In the genomic region with DNA sequence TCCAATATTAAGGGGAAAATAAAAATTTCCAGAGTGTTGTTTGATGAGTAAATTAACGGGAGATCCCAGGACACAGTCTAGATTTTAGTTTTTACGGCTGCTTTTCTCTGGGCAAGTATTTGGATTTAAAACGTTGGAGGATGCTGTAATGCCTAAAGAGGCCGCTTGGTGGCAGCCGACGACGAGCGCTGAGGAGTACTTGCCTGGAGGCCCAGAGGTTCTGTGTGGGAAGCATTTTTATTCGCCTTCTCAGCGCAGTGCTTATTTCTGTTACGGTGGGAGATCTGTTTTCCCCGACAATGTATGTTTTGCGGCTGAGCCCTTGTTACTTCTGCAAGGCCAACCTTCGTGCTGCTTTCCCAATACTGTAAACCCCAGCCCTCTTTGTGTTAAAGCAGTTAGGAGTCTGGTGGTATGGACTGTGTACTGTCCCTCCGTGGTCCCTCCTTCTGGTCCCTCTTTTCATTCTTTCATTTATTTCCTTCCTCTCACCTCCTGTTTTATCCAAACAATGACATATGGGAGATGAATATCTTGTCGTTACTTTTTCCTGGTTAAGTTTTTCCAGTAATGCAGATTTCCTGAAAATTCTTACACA, we compare ENCODE assay signal across 8 mouse cellular contexts.
DNase-seq lines count a peak whose midpoint lies in the region; ATAC-seq and TF ChIP-seq lines count a peak whose summit lies in the region.

No protein-coding gene starts in this region.

- DNase-seq in liver, result peak; percentile 52
- peak; percentile 36 to 43 for DNase-seq in gastrocnemius, postnatal 36 days
- DNase-seq in neural tube, embryonic 11.5 days (ENCODE audit: low spot score), result peak; percentile 82

- no peaks in the 10 kb centered on the region for H3K4me1 ChIP-seq in liver, embryonic 12.5 days
- no peaks in the 10 kb centered on the region for H3K4me1 ChIP-seq in kidney, embryonic 14.5 days (ENCODE audit: control insufficient read depth, insufficient read depth, low read length)
- no peaks in the 10 kb centered on the region for H3K4me1 ChIP-seq in limb, embryonic 13.5 days
- no peaks in the 10 kb centered on the region for H3K4me1 ChIP-seq in neural tube, embryonic 11.5 days (ENCODE audit: control insufficient read depth, insufficient read depth, low read length)
- peaks cover 5% of the 10 kb centered on the region for H3K4me1 ChIP-seq in testis, adult 2 months (ENCODE audit: control insufficient read depth, insufficient read depth, low read length)

- no peak overlapping the region for H3K4me3 ChIP-seq in liver, embryonic 12.5 days
- no peak overlapping the region for H3K4me3 ChIP-seq in kidney, embryonic 14.5 days (ENCODE audit: low read length)
- H3K4me3 ChIP-seq in limb, embryonic 13.5 days, result no peak overlapping the region
- H3K4me3 ChIP-seq in neural tube, embryonic 11.5 days (ENCODE audit: low read depth, low read length), result no peak overlapping the region
- H3K4me3 ChIP-seq in testis, adult 2 months (ENCODE audit: control insufficient read depth, low read depth, low read length), result no peak overlapping the region

- no peak overlapping the region for H3K27ac ChIP-seq in liver, embryonic 12.5 days
- H3K27ac ChIP-seq in kidney, embryonic 14.5 days (ENCODE audit: low read depth, low read length), result no peak overlapping the region
- no peak overlapping the region for H3K27ac ChIP-seq in limb, embryonic 13.5 days
- H3K27ac ChIP-seq in neural tube, embryonic 11.5 days (ENCODE audit: low read depth, low read length), result no peak overlapping the region
- H3K27ac ChIP-seq in testis, adult 2 months (ENCODE audit: control insufficient read depth, insufficient read depth, low read depth, low read length), result no peak overlapping the region

- WGBS in liver, embryonic 12.5 days (ENCODE audit: insufficient replicate concordance), result 22% methylated on average over 16 of the region's 16 CpGs
- 13% methylated on average over 16 of the region's 16 CpGs for WGBS in kidney, embryonic 14.5 days
- 9% methylated on average over 16 of the region's 16 CpGs for WGBS in limb, embryonic 13.5 days
- WGBS in neural tube, embryonic 11.5 days, result 20% methylated on average over 16 of the region's 16 CpGs

- no peaks in the 10 kb centered on the region for H3K9me3 ChIP-seq in liver, embryonic 12.5 days (replicated peaks)
- H3K9me3 ChIP-seq in kidney, embryonic 14.5 days (ENCODE audit: control insufficient read depth, low read length), result no peaks in the 10 kb centered on the region
- no peaks in the 10 kb centered on the region for H3K9me3 ChIP-seq in limb, embryonic 13.5 days
- H3K9me3 ChIP-seq in neural tube, embryonic 11.5 days (ENCODE audit: control insufficient read depth, low read length), result no peaks in the 10 kb centered on the region

- no peaks in the 10 kb centered on the region for H3K36me3 ChIP-seq in liver, embryonic 12.5 days
- no peaks in the 10 kb centered on the region for H3K36me3 ChIP-seq in kidney, embryonic 14.5 days (ENCODE audit: control insufficient read depth, insufficient read depth, low read length)
- no peaks in the 10 kb centered on the region for H3K36me3 ChIP-seq in limb, embryonic 13.5 days
- no peaks in the 10 kb centered on the region for H3K36me3 ChIP-seq in neural tube, embryonic 11.5 days (ENCODE audit: control insufficient read depth, insufficient read depth, low read length)
- H3K36me3 ChIP-seq in testis, adult 2 months (ENCODE audit: control insufficient read depth, insufficient read depth, low read length), result no peaks in the 10 kb centered on the region

- no peak for TF ChIP-seq POLR2A in testis, adult 2 months (IDR thresholded peaks at IDR 0.05; ENCODE audit: control insufficient read depth, low read depth, low read length)

- intact Hi-C loops in gastrocnemius, postnatal 36 days (cut with DNase I), result loop anchor here (2.0 kb wide), 1 partner anchor 364 kb away; no protein-coding TSS in a partner anchor

- H3K27me3 ChIP-seq in liver, embryonic 12.5 days (replicated peaks), result no peaks in the 10 kb centered on the region
- no peaks in the 10 kb centered on the region for H3K27me3 ChIP-seq in kidney, embryonic 14.5 days (ENCODE audit: control insufficient read depth, insufficient read depth, low read length)
- peaks cover 7% of the 10 kb centered on the region; the same call in 1 of the 2 replicates for H3K27me3 ChIP-seq in limb, embryonic 13.5 days
- H3K27me3 ChIP-seq in neural tube, embryonic 11.5 days (ENCODE audit: control insufficient read depth, insufficient read depth, low read length), result no peaks in the 10 kb centered on the region
- no peaks in the 10 kb centered on the region for H3K27me3 ChIP-seq in testis, adult 2 months (ENCODE audit: control insufficient read depth, insufficient read depth, low read length)

- no peak overlapping the region for H3K9ac ChIP-seq in liver, embryonic 12.5 days
- H3K9ac ChIP-seq in kidney, embryonic 14.5 days (ENCODE audit: low read depth, low read length), result no peak overlapping the region
- H3K9ac ChIP-seq in limb, embryonic 13.5 days, result no peak overlapping the region
- no peak overlapping the region for H3K9ac ChIP-seq in neural tube, embryonic 11.5 days (ENCODE audit: low read length)

- peak; percentile 75 for TF ChIP-seq CTCF in testis, adult 2 months (IDR thresholded peaks at IDR 0.05; ENCODE audit: control insufficient read depth, insufficient read depth, insufficient replicate concordance, low read depth, low read length)

- no peak overlapping the region for H3K4me2 ChIP-seq in liver, embryonic 12.5 days
- peak overlapping the region; percentile 19 for H3K4me2 ChIP-seq in kidney, embryonic 14.5 days (replicated peaks; ENCODE audit: low read depth, low read length)
- peak overlapping the region; percentile 43 for H3K4me2 ChIP-seq in limb, embryonic 13.5 days (replicated peaks)
- no peak overlapping the region for H3K4me2 ChIP-seq in neural tube, embryonic 11.5 days (ENCODE audit: low read depth)

- no peak for ATAC-seq in liver, embryonic 12.5 days
- ATAC-seq in common myeloid progenitor, adult 5-6 weeks (replicated peaks; ENCODE audit: low read depth, poor library complexity, severe bottlenecking), result peak; percentile 98
- ATAC-seq in kidney, embryonic 14.5 days (ENCODE audit: low FRiP score, low TSS enrichment), result peak; percentile 81; the same call in 1 of the 2 replicates
- ATAC-seq in limb, embryonic 13.5 days (ENCODE audit: low FRiP score, low read depth), result peak; percentile 76; the same call in 1 of the 2 replicates
- ATAC-seq in neural tube, embryonic 11.5 days (ENCODE audit: insufficient read depth, low FRiP score, low TSS enrichment), result peak; percentile 76; the same call in 1 of the 2 replicates

Comparison
In these comparisons a context has a peak if more than half of its experiments do, and no peak if none do; other contexts are left out.
1. H3K4me2 ChIP-seq: peak in kidney, embryonic 14.5 days (single experiment) and limb, embryonic 13.5 days (single experiment); none in liver, embryonic 12.5 days (single experiment) and neural tube, embryonic 11.5 days (single experiment).
2. Peak in every context shown above with its lines, with median percentiles within 50 percentile points of each other: DNase-seq.